Mouse (Mus musculus): Measurements from ENCODE around the gene Zbtb20.
A peak's percentile ranks its signal among the peaks of the same experiment; 100 is the strongest.

Gene Zbtb20

DNA sequence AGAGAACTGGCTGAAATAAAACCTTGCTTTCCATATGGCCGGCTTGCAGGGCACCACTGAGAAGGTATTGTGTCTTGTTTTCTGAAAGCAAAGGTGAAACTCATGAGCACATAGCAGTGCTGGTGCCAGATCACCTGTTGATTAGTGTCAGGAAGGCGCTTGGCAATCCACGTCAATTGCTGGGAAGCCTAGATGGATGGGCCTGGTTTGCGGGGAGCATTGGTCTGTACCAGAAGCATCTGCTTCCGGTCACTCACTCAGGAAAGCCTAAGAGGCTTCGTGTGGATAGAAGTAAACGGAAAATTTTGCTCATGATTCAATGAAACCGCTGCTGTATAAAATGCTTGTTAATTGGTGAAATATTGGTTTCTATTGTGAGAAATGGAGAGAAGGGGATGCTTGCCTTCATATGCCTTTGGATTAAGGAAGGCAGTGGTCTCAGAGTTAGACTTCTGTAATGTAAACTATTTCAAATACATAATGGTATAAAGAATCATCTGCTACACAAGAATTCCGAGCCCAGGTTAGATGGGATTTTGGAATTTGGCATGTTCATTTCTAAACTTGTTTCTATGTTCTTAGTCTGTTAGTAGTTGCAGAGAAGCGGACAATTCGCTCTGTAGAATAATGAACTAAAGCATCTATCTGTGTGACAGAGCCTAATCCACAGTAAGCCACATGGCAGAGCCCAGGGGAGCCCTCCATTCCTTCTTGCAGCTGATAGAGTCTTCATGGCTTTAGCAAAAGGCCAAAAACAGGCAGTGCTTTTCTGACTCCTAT is 521.4 kb downstream of the Zbtb20 start:
- no peak for DNase-seq (ENCODE audit: low spot score in 2 of 2)

DNA sequence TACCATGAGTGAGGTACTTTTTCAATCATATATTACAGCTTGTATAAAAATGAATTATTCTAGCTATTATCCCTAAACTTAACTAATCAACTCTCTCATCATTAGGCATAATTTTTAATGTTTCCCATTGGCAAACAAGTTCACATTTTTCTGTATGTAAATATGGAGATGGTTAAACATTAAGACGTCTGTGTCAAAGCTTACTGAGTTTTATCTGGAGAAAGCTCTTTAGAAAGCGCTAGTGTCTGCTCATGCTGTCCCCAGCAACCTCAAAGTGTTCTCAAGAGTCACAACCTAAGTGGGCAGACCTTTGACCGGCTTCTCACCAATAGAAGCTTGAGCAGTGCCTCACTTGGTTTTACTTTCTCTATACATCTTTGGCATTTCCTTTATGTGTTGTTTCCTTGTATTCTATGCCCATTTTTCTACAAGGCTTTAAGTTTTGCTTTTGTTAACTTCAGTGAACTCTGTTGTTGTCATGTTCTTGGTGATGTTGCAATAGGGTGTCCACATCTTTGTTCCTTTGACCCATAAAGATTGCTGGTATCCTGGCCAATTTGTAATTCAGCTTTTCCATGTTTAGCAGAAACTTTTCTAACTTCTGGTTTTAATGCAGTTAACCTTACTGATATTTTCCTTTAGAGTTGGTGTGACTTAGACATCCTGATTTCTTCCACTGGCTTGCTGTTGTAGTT is 522.1 kb downstream of the Zbtb20 start:
- no peak for DNase-seq (ENCODE audit: low spot score in 2 of 2)

DNA sequence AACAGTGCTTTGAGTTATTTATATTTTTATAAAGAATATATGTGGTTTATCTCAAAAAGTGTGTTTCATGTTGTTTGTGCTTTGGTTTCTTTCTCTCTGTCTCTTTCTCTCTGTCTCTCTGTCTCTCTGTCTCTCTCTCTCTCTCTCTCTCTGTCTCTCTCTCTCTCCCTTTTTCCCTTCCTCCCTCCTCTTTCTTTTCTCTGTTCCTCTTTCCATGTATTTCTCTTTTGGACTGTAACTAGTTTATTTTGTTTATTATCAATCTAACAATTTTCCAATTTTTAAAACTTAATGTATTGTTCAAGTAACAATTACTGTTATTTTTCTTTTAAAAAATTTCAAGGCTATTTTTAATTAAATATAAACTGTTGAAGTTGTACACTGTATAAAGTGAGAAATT is 523.7 kb downstream of the Zbtb20 start:
- no peak for DNase-seq (ENCODE audit: low spot score in 2 of 2)

DNA sequence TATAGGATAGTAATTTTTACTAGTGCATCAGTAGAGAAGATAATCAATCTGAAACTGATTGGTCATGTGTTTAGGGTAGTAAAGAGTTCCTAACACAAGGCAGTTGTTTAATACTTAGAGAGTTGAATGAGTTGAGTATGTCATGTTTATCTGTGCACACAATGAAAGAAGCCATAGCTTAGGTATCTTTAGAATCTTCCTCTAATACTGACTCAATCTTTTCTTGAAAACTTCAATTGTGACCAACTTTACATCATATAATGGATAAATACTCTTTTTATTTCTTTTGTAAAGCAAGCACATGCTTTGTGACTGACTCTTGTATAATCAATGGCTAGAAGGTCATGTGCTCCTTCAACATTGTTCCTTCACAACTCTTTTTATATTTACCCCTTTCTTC is 524.4 kb downstream of the Zbtb20 start:
- DNase-seq (ENCODE audit: low spot score in 2 of 2), result no peak

DNA sequence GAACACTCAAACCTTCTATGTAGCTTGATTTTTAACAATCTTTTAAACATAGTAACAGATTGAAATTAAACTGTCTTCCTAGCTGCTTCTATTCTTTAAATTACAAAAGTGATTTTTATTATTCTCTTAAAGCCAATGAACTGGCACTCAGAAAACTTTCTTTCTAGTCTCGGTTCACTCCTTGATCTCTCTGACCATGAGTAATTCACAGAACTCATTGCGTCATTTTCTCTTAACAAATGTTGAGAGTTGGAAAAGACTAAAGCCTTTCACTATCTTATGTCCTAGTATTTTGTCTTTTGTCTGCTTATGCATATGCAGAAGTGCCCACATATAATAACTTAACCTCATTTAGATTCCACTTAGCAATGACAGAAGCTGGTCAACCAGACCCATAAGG is 525.3 kb downstream of the Zbtb20 start:
- DNase-seq (ENCODE audit: low spot score in 2 of 2), result no peak

GRCm38 (mm10) chr16:43402888-43403287 is 527.2 kb downstream of the Zbtb20 start:
- DNase-seq (ENCODE audit: low spot score in 2 of 2), result no peak

DNA sequence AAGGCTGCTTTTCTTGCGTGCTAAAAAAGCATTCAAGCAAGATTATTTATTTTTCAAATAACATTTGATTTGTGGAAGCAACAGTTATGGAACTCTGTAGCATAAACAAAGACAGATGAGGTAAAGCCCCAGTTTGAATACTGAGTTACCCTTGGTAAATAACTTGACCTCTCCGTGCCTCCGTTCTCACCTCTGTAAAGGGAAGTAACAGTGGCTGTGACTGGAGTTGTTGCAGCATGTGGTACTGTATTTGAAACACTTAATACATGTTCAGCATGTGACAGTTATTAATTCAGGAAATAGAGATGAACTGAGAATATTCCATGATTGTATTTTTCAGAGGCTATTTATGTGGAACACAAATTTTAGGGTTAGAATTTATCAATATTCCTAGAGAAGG is 529.4 kb downstream of the Zbtb20 start:
- no peak for DNase-seq (ENCODE audit: low spot score in 2 of 2)

GRCm38 (mm10) chr16:43407594-43408142 is 532.0 kb downstream of the Zbtb20 start:
- DNase-seq (ENCODE audit: low spot score in 2 of 2), result no peak

DNA sequence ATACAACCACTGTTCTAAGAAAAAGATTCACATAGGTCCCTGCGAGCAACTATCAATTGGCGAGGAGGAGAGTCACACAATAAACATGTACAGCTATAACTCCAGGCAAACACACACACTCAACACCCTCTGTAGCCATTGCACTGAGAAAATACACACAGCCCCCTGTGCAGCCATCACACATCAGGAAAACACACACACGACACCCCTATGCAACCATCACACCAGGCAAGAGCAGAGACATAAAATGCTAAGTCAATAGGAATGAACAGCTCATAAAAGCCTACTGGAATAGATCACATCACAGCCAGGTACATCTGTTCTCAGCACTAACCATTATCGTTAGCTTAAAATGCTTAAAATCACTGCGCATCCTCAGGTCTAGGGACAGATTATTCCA is 532.9 kb downstream of the Zbtb20 start:
- DNase-seq (ENCODE audit: low spot score in 2 of 2), result no peak

DNA sequence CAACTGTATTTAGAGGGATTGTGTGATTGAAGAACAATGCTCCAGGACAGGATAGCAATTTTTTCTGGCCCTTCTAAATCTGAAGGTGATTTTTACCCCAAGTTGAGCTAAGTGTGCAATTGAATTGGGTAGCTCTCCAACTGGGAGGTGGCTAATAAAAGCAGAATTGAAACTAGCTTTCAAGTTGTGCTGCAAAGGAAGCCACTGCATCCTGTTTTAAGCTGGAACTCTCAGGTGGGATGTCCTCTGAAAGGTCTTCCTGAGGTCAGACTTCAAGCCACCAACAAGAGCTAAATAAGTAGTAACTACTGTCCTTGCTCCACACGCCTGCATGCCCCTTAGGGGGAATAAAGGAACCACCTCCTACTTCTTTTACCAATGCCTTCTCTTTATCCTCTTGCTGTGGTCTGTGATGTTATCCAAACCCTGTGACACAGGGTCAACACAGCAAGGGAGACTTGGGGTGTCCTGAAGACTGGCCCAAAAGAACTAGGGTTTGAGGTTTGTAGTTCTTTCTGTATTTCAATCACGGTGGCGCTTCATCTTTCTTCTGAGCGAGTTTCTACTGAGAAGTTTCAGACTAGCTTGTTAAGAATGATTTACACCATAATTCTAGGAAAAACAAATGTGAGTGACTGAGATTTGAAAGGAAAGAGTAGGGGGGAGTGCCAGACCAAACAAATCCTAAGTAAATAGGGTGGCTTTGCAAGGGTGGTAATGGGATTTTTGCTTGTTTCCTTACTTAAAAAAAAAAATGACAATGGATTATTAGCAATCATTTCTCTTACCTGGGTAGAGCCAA is 533.6 kb downstream of the Zbtb20 start:
- DNase-seq (ENCODE audit: low spot score in 2 of 2), result no peak

DNA sequence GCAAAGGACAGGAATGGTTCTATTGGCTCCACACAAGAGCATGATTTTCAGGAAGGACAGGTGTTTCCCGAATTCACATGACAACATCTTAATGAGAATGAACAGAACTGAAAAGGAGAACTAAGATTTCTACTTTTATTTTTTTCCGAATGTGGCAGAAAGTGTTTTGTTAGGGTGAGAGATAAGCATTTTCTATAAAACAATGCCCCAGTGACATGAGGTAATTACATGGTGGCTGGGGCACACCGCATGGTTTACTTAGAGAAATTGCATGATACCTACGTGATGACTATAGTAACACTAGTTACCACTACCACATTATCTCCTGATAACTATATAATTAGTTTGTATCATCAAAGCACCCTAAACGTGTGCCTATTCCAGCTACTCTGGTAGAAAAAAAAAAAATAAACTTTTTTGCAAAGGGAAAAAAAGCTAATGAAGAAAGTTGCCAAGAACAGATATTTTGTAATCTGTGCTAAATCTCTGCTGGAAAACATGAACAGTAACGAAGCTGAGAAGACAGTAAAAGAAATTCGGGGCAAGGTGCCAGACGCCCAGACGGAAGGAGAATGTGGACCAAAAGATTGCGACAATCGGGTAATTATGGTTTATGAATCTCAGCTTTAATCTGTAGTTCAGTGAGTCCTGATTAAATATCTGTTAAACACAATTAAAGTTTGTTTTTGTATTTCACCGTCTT is 534.4 kb downstream of the Zbtb20 start:
- DNase-seq (ENCODE audit: low spot score in 2 of 2), result no peak

DNA sequence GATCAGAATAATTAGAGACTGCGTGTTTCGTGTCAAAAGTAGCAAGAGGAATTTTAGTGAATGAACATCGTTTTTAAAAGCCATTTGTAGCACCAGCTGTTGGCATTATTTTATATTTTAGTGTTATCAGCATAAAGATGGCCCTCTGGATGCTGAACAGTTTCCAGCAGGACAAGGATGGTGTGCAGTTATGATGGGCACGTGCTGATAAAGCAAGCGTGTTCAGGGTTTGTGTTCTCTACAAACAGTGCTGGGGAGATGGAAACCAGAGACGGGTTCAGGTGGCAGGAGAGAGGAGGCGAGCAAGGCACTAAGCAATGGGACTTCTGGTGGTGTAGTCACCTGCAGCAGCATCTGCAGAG is 534.9 kb downstream of the Zbtb20 start:
- no peak for DNase-seq (ENCODE audit: low spot score in 2 of 2)

GRCm38 (mm10) chr16:43415864-43416263 is 540.2 kb downstream of the Zbtb20 start:
- no peak for DNase-seq (ENCODE audit: low spot score in 2 of 2)

GRCm38 (mm10) chr16:43419923-43420322 is 544.2 kb downstream of the Zbtb20 start:
- DNase-seq (ENCODE audit: low spot score in 2 of 2), result no peak

DNA sequence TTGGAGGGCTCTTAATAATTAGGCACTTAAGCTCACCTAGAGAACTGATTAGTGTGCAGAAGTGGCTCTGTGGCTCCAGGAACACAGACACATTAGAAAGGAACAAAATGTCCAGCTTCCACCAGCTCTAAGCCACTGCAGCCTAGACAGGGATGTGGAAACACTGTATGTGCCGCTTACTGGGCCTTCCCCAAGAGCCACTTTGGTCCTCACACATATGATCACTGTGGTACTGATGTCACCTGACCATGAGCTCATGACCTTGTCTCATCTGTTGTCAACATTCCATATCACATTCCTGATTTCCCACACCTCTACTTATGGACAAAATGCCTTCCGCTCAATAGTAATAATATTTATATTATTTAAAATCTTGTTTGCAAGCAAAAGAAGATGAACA is 553.3 kb downstream of the Zbtb20 start:
- no peak for DNase-seq (ENCODE audit: low spot score in 2 of 2)

DNA sequence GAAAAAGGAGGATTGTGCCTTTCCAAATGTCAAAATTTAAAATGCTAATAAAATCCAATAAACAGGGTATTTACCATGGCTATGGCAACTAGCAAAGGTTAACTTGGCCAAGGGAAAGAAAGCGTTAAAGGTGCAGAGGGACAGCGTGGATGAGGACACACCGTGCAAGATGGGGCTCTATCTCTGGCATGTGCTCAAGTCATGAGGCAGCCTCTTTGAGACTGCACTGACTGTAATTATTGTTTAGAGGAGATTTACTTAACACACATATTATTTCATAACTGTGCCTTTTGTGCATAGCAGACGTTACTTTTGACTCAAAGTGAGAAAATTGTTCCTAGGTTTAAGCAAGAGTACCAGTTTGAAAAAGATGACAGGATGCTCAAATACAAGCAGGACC is 554.3 kb downstream of the Zbtb20 start:
- DNase-seq (ENCODE audit: low spot score in 2 of 2), result no peak

- DNase-seq (ENCODE audit: low spot score in 2 of 2), result no peak
These were observed 556.1 kb downstream of the Zbtb20 start for GRCm38 (mm10) chr16:43431514-43432371.

GRCm38 (mm10) chr16:43434941-43435340 is 559.3 kb downstream of the Zbtb20 start:
- DNase-seq (ENCODE audit: low spot score in 2 of 2), result peak in 1 of 2 experiments; percentile 31

GRCm38 (mm10) chr16:43438878-43439371 is 563.2 kb downstream of the Zbtb20 start:
- DNase-seq (ENCODE audit: low spot score in 2 of 2), result no peak

- DNase-seq (ENCODE audit: low spot score in 2 of 2), result no peak
These were observed 565.7 kb downstream of the Zbtb20 start for GRCm38 (mm10) chr16:43441392-43441791.

GRCm38 (mm10) chr16:43443034-43443433 is 567.4 kb downstream of the Zbtb20 start:
- no peak for DNase-seq (ENCODE audit: low spot score in 2 of 2)

All from frontal cortex, postnatal 36 days (tissue).